Mouse (Mus musculus) embryonic facial prominence, embryonic 12.5 days (tissue): Measurements from ENCODE around the gene Susd1. TPM values are rescaled to one million over a fixed set of nuclear protein-coding genes. Genes with fewer than 3 reads are reported as not detected.

ENCODE experiments used
- ATAC-seq: fragments of 200-750 bp; cut with Nextera tagmentation; 2 replicates; pipeline ENCODE4 v1.8.0; 2017; ENCODE audit not compliant: insufficient number of reproducible peaks, insufficient read depth, low FRiP score, low TSS enrichment
- H3K27ac ChIP-seq: fragments of 300-500 bp; sonication (generic); 2 replicates; pipeline ENCODE4 v1.5.1; 2016; ENCODE audit warnings: mild to moderate bottlenecking
- H3K27me3 ChIP-seq: fragments of 300-500 bp; sonication (generic); 2 replicates; pipeline ENCODE4 v1.6.1; 2016; ENCODE audit warnings: mild to moderate bottlenecking, moderate library complexity
- H3K36me3 ChIP-seq: fragments of 300-500 bp; sonication (generic); 2 replicates; pipeline ENCODE4 v1.6.1; 2016; ENCODE audit warnings: mild to moderate bottlenecking
- H3K4me1 ChIP-seq: fragments of 300-500 bp; sonication (generic); 2 replicates; pipeline ENCODE4 v1.6.1; 2016
- H3K4me2 ChIP-seq: fragments of 300-500 bp; sonication (generic); replicated peaks from 2 replicates; pipeline ENCODE4 v1.6.1; 2016; ENCODE audit warnings: mild to moderate bottlenecking, moderate library complexity
- H3K4me3 ChIP-seq: fragments of 300-500 bp; sonication (generic); 2 replicates; pipeline ENCODE4 v1.5.1; 2016; ENCODE audit warnings: mild to moderate bottlenecking
- H3K9ac ChIP-seq: fragments of 300-500 bp; sonication (generic); 2 replicates; pipeline ENCODE4 v1.6.1; 2016; ENCODE audit warnings: mild to moderate bottlenecking, moderate library complexity
- H3K9me3 ChIP-seq: fragments of 300-500 bp; sonication (generic); 2 replicates; pipeline ENCODE4 v1.6.1; 2016; ENCODE audit warnings: mild to moderate bottlenecking, moderate library complexity
- WGBS: fragments of 180-500 bp; shearing (Covaris S2); methylation state at CpG from one replicate; pipeline ENCODE4 v1.1.7; 2016; 5-methylcytosine and 5-hydroxymethylcytosine counted together
- polyA plus RNA-seq: library from polyadenylated mRNA; unstranded; fragments of >200 nt; fragmentation: Nextera tagmentation; extraction: Ambion mirVana; gene quantifications from 2 replicates; pipeline ENCODE4 v1.2.1, GENCODE M21; 2016

Susd1 gene
- polyA plus RNA-seq, 1 experiment from 2014 or later: 1.9 TPM

DNA sequence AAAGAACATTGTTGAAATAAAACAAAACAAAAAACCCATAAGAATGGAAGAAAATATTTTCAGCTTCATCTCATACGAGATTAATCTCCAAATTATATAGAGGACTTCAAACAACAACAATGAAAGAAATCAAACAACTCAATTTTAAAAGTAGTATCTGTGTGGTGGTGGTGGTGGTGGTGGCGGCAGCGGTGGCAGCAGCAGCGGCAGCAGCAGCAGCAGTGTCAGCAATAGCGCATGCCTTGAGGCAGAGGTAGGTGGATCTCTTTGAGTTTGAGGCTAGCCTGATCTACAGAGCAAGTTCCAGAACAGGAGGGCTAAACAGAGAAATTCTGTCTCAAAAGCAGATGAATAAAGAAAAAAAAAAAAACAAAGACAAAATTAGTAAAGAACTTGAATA, 110.4 kb downstream of the Susd1 start:
- WGBS: 89% methylated on average over 5 of the region's 5 CpGs
- ATAC-seq: no peak

DNA sequence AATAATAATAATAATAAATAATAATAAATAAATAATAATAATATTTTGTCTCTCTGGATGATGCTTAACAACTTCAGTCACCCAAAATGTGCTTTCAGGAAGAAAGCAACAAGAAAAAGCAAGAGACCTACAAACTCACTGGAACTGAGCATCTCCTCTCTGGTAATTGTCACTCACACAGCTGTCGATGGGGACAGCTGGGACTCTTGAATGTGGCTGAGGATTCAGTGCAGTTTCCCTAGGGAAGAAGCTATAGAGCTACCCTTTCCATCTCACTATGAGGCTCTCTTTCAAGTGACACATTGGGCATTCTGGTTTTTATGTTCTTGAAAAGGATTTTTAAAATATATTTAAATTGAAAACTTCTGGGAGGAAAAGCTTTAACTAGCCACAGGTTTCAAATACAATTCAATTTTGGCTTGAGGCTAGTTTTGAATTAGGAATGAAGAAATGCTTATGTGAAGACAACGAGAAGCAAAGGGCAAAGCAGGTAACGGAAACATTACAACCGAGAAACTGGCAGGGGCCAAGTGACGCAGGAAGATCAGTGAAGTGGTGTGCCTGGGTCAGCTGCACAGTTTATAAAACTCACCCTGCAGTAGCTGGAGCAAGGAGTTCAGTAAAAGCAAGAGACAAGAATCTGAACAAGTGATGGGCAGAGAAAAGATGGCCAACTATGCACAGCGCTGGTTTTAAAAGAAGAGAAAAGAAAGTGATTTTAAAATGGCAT, 112.2 kb downstream of the Susd1 start:
- no peaks in the 10 kb centered on the region for H3K27me3 ChIP-seq
- no peaks in the 10 kb centered on the region for H3K9me3 ChIP-seq
- H3K4me3 ChIP-seq: no peak overlapping the region
- no peak overlapping the region for H3K9ac ChIP-seq
- no peak overlapping the region for H3K4me2 ChIP-seq
- ATAC-seq: no peak
- H3K36me3 ChIP-seq: no peaks in the 10 kb centered on the region
- H3K4me1 ChIP-seq: peaks cover 23% of the 10 kb centered on the region
- WGBS: 46% methylated on average over 6 of the region's 6 CpGs
- H3K27ac ChIP-seq: no peak overlapping the region

More for the DNA sequence above, 110.4 kb downstream of the Susd1 start:
- Histone ChIP-seq H3K36me3 (no peaks in the 10 kb centered on the region), H3K27me3 (no peaks in the 10 kb centered on the region), H3K4me3 (no peak overlapping the region), H3K27ac (no peak overlapping the region), H3K4me2 (no peak overlapping the region), H3K4me1 (peaks cover 17% of the 10 kb centered on the region), H3K9me3 (no peaks in the 10 kb centered on the region), H3K9ac (no peak overlapping the region)

DNA sequence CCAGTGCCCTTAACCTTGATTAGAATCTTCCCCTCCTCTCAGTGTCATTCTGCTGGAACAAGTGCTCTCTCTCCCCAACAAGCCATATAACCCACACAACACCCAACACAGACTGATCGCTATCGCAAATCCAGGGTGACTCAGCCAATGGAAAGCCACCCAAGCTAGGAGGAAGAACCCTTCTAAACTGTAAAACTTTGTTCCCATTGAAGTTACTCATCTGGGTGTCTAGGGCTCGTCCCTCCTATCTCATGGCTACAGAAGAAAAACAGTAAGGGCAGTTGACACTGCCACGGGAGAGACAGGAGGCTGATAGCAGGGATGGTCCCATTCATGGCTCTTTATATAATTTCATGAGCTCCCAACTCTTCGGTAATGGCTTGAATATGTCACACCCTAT, 114.1 kb downstream of the Susd1 start:
- 88% methylated on average over 5 of the region's 5 CpGs for WGBS
- Histone ChIP-seq H3K36me3 (no peaks in the 10 kb centered on the region), H3K4me1 (peaks cover 22% of the 10 kb centered on the region), H3K27me3 (no peaks in the 10 kb centered on the region), H3K4me2 (no peak overlapping the region), H3K9me3 (no peaks in the 10 kb centered on the region), H3K9ac (no peak overlapping the region), H3K27ac (no peak overlapping the region), H3K4me3 (no peak overlapping the region)
- ATAC-seq: no peak

DNA sequence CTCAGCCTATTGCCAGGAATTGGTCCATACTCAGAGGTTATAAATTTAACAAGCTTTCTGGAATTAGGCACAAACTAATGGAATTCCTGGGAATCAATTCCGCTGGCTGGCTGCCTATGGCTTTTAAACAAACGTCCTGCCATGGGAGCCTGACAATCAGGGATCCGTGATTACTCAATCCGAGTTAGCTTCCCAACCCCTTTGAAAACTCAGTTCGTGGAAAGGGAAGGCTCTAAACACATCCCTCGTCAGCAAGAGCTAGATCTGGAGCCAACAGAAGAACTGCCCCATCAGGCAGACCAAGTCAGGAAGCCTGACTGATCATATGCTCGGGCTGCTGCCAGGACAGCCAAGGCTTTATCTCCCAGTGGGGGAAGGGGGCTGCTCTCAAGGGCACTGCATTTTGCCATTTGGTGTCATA, 115.2 kb downstream of the Susd1 start:
- Histone ChIP-seq H3K4me2 (no peak overlapping the region), H3K4me1 (peaks cover 22% of the 10 kb centered on the region), H3K4me3 (no peak overlapping the region), H3K9ac (no peak overlapping the region), H3K9me3 (no peaks in the 10 kb centered on the region), H3K36me3 (no peaks in the 10 kb centered on the region), H3K27ac (peak overlapping the region; percentile 52; the same call in 1 of the 2 replicates), H3K27me3 (no peaks in the 10 kb centered on the region)
- WGBS: 18% methylated on average over 7 of the region's 7 CpGs
- ATAC-seq: no peak

DNA sequence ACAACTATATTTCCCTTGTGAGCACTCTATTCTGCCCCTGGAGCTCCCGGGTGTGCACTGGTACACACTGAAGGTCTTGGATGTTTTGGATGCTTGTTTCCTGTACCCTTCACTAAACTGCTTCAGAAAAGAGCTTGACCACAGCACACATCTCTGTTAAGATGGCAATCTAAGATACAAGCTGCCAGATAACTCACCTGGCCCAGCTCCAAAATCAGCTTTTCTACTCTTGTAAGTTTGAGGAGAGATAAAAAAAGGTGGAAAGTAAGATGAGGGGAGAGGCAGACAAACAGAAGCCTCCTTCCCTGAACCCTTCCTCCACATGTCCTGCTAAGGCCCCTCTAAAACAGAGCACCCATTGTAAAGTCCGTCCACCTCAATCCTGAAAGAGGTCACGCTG, 115.7 kb downstream of the Susd1 start:
- H3K36me3 ChIP-seq: no peaks in the 10 kb centered on the region
- no peak overlapping the region for H3K4me3 ChIP-seq
- no peaks in the 10 kb centered on the region for H3K27me3 ChIP-seq
- 0 out of 2 replicates have a peak overlapping the region, but pooled peaks have one; percentile 25 for H3K27ac ChIP-seq
- H3K9ac ChIP-seq: no peak overlapping the region
- ATAC-seq: no peak
- peaks cover 22% of the 10 kb centered on the region for H3K4me1 ChIP-seq
- H3K4me2 ChIP-seq: no peak overlapping the region
- WGBS: 29% methylated on average over 3 of the region's 3 CpGs
- no peaks in the 10 kb centered on the region for H3K9me3 ChIP-seq

DNA sequence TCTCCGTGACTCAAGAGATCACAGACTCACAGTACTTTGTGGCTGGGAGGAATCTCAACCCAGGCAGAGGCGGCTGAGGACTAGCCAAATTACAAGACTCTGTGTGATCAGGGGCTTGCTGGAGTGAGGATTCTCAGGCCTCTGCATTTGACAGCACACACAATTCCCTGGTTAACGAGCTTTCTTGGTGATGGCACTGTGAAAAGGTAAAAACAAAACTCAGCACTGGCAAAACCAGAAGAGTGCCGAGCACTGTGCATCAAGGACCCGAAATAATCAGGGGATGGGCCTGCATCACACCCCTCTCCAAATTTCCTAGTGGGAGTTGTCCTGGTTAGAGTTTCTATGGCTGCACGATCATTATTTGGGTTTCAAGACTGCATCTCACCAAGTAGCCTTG, 116.4 kb downstream of the Susd1 start:
- Histone ChIP-seq H3K9me3 (no peaks in the 10 kb centered on the region), H3K9ac (no peak overlapping the region), H3K4me2 (no peak overlapping the region), H3K4me3 (no peak overlapping the region), H3K36me3 (no peaks in the 10 kb centered on the region), H3K4me1 (peaks cover 22% of the 10 kb centered on the region), H3K27ac (no peak overlapping the region), H3K27me3 (no peaks in the 10 kb centered on the region)
- WGBS: 80% methylated on average over 6 of the region's 6 CpGs
- ATAC-seq: no peak

DNA sequence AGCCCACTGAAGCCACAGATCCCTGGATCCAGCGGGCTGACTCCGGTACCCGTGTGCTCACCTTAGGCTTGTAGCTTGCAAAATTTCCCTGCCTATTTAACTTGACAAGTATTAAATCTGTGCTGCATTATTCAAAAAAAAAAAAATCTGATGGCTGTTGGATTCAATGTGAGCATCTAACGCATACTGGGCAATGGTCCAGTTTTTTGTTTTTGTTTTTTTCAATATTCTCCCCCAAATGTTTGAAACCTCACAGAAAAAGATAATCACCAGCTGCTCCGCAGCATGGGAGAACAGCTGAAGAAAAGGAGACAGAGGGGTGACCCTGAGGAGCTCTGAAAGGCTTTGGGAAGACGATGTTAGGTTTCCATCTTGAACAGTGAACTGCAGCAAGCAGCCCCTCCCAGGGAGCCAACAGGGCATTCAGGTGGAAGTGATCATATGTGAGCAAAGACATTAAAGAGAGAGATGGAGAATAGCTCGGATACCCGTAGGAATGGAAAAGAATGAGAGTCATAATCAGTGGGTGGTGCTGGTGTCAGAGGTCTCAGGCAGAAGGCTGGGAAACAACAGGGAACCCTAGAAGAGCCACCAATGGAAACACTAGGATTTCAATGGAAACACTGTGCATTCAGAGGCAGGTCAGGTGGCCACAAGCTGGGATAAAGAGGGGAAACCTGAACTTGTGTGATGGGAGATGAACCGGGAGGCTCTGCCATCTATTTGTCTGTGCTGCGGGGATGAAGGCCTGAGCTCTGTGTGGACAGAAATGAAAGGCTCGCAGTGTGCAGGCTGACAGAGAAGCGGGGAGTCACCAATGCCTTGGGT, 117.0 kb downstream of the Susd1 start:
- H3K27me3 ChIP-seq: no peaks in the 10 kb centered on the region
- WGBS: 66% methylated on average over 12 of the region's 12 CpGs
- H3K9ac ChIP-seq: no peak overlapping the region
- no peak overlapping the region for H3K27ac ChIP-seq
- no peak for ATAC-seq
- H3K9me3 ChIP-seq: no peaks in the 10 kb centered on the region
- H3K4me1 ChIP-seq: peaks cover 22% of the 10 kb centered on the region
- no peaks in the 10 kb centered on the region for H3K36me3 ChIP-seq
- no peak overlapping the region for H3K4me2 ChIP-seq
- no peak overlapping the region for H3K4me3 ChIP-seq

DNA sequence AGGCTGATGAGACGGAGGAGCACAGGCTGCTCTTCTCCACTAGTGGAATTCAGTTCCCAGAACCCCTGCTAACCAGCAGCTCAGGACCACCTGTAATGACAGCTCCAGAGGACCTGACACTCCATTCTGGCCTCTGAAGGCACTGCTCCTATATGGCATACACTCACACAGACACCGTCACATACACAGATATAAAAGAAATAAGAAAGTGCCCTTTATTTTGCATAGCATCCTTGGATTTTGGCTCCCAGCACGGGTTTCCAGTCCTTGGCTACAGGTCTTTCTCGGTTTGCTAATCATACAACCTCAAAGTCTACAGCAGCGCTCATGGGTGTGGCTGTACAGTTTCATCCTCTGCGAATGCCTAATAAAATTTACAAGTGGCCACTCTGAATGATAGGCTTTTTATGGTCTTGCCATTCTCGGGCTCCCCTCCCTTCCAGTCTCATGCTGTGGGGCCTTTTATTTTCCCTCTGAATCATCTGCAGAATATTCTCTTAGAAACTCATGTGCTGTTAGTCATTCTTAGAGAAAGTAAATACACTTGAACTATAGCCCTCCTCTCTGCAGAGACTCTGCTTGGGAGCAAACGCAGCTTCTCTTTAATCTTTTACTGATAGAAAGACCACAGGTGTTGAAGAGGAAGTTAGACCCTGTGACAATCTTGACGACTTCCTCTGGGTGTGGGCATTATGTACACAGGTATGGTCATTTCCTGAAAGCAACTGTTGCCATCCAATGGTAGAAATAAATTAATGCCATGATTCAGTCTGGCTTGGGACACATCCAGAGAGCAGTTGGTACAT, 119.1 kb downstream of the Susd1 start:
- Histone ChIP-seq H3K4me2 (no peak overlapping the region), H3K9me3 (no peaks in the 10 kb centered on the region), H3K36me3 (no peaks in the 10 kb centered on the region), H3K27ac (no peak overlapping the region), H3K27me3 (no peaks in the 10 kb centered on the region), H3K4me3 (no peak overlapping the region), H3K9ac (no peak overlapping the region), H3K4me1 (peaks cover 33% of the 10 kb centered on the region)
- WGBS: 82% methylated on average over 9 of the region's 9 CpGs
- no peak for ATAC-seq

DNA sequence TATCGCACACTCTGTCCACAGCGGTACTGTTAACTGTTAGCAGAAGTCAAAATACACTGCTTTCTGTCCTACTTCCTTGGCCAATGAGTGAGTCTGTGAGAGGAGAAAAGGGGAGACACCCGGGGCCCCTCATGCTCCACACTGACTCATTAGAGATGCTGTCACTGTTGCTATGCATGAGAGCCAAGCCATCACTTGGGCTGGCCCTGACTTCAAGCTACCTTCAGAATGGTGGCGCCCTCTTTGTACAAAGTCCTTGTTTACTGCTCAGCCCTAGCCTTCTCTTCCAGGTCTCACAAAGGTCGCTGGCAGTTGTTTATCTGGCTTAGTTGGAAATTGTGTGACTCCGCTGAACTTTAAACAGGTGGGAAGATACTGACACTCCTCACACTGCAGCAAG, 119.8 kb downstream of the Susd1 start:
- Histone ChIP-seq H3K27ac (no peak overlapping the region), H3K4me3 (no peak overlapping the region), H3K27me3 (no peaks in the 10 kb centered on the region), H3K36me3 (no peaks in the 10 kb centered on the region), H3K9ac (no peak overlapping the region), H3K4me1 (peaks cover 32% of the 10 kb centered on the region), H3K9me3 (no peaks in the 10 kb centered on the region), H3K4me2 (no peak overlapping the region)
- 84% methylated on average over 6 of the region's 6 CpGs for WGBS
- no peak for ATAC-seq

DNA sequence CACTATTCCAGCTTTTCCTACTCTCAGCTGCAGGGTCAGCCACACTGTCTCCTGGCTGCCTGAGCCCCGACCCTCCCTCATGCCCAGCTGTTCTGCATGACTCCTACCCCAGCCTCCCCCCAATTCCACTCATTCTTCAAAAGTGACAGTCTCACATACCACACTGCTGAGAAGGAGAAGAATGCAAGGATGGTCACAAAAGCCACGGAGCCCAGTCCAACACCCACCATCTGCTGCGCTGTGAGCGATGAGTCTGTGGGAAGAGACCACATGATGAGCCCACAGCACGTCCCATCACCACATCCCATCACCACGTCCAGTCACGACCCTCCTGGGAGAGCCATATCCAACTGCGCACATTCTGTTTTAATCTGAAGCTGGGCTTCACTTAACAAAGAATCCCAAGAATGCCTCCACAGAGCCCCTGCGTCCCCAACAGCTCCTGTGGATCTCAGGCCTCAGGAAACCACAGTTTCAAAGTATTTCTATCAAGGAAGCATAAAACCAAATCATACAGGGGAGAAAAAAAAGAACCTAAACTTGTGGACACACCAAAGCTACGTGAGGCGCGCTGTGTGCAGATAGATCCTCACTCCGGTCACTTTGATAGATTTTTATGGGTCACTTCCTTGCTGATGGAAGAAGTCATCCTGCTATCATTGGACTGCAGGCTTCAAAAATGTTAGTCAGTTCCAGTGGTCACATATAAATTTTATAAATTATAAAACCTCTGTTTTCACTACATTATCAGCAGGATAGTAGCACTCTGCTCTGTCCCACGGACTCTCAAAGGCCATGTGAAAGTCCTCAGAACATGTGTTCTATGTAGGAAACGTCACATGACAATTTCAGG, 122.7 kb downstream of the Susd1 start:
- 56% methylated on average over 15 of the region's 15 CpGs for WGBS
- ATAC-seq: peak; percentile 88
- Histone ChIP-seq H3K27me3 (no peaks in the 10 kb centered on the region), H3K27ac (0 out of 2 replicates have a peak overlapping the region, but pooled peaks have one; percentile 30), H3K9me3 (no peaks in the 10 kb centered on the region), H3K9ac (no peak overlapping the region), H3K4me1 (peaks cover 11% of the 10 kb centered on the region), H3K36me3 (no peaks in the 10 kb centered on the region), H3K4me3 (no peak overlapping the region), H3K4me2 (peak overlapping the region; percentile 12; the same call in 1 of the 2 replicates)
